In genomic region chr6:29527361-29528164, GRCm38 (mm10) we compare ENCODE assay signal across 8 mouse cellular contexts. TPM values are rescaled to one million over a fixed set of nuclear protein-coding genes. Genes with fewer than 3 reads are reported as not detected.
DNase-seq lines count a peak whose midpoint lies in the region; ATAC-seq and TF ChIP-seq lines count a peak whose summit lies in the region.

No protein-coding gene starts in this region.

- peak overlapping the region; percentile 80 for H3K9ac ChIP-seq in heart, embryonic 12.5 days
- no peak overlapping the region for H3K9ac ChIP-seq in ES-E14 (ENCODE audit: insufficient read depth, low read depth, low read length, poor library complexity, severe bottlenecking)
- peak overlapping the region; percentile 67; the same call in 1 of the 2 replicates for H3K9ac ChIP-seq in hindbrain, embryonic 13.5 days
- H3K9ac ChIP-seq in midbrain, embryonic 12.5 days (replicated peaks) = no peak overlapping the region

- H3K27me3 ChIP-seq in heart, embryonic 12.5 days (replicated peaks) = 0 out of 2 replicates have a peak, but pooled peaks cover 7% of the 10 kb centered on the region
- peaks cover 83% of the 10 kb centered on the region for H3K27me3 ChIP-seq in hindbrain, embryonic 13.5 days
- H3K27me3 ChIP-seq in midbrain, embryonic 12.5 days = peaks cover 78% of the 10 kb centered on the region

- intact Hi-C loops in heart, postnatal 25 days (cut with DNase I) = no loop called here

- peaks cover 5% of the 10 kb centered on the region; the same call in 1 of the 2 replicates for H3K36me3 ChIP-seq in heart, embryonic 12.5 days
- no peaks in the 10 kb centered on the region for H3K36me3 ChIP-seq in ES-E14 (ENCODE audit: control insufficient read depth, insufficient read depth, low read length, poor library complexity, severe bottlenecking)
- no peaks in the 10 kb centered on the region for H3K36me3 ChIP-seq in hindbrain, embryonic 13.5 days
- no peaks in the 10 kb centered on the region for H3K36me3 ChIP-seq in midbrain, embryonic 12.5 days

- H3K9me3 ChIP-seq in heart, embryonic 12.5 days (replicated peaks) = no peaks in the 10 kb centered on the region; the same call in 1 of the 2 replicates
- no peaks in the 10 kb centered on the region for H3K9me3 ChIP-seq in ES-E14 (ENCODE audit: control insufficient read depth, insufficient read depth, low read depth, low read length)
- H3K9me3 ChIP-seq in hindbrain, embryonic 13.5 days = no peaks in the 10 kb centered on the region
- H3K9me3 ChIP-seq in midbrain, embryonic 12.5 days = peaks cover 3% of the 10 kb centered on the region; the same call in 1 of the 2 replicates

- H3K4me3 ChIP-seq in heart, embryonic 12.5 days = peak overlapping the region; percentile 75
- H3K4me3 ChIP-seq in ES-E14 (ENCODE audit: insufficient read depth in 1 of 2, low read depth in 1 of 2, low read length in 2 of 2, poor library complexity in 1 of 2, severe bottlenecking in 1 of 2) = peak overlapping the region; percentile 74 to 80; a peak in 3 of 4 replicates
- H3K4me3 ChIP-seq in hindbrain, embryonic 13.5 days = peak overlapping the region; percentile 50
- peak overlapping the region; percentile 54 for H3K4me3 ChIP-seq in midbrain, embryonic 12.5 days

- H3K27ac ChIP-seq in heart, embryonic 12.5 days (ENCODE audit: poor library complexity, severe bottlenecking) = no peak overlapping the region
- H3K27ac ChIP-seq in ES-E14 (ENCODE audit: insufficient read depth, low read depth, low read length, poor library complexity, severe bottlenecking) = no peak overlapping the region
- H3K27ac ChIP-seq in hindbrain, embryonic 13.5 days = no peak overlapping the region
- no peak overlapping the region for H3K27ac ChIP-seq in midbrain, embryonic 12.5 days (replicated peaks)

- H3K4me2 ChIP-seq in heart, embryonic 12.5 days = peak overlapping the region; percentile 99
- peak overlapping the region; percentile 92 for H3K4me2 ChIP-seq in hindbrain, embryonic 13.5 days
- peak overlapping the region; percentile 97 for H3K4me2 ChIP-seq in midbrain, embryonic 12.5 days (replicated peaks)

- ATAC-seq in heart, embryonic 12.5 days (ENCODE audit: insufficient number of reproducible peaks, low FRiP score) = no peak
- no peak for ATAC-seq in hindbrain, embryonic 13.5 days (ENCODE audit: low FRiP score)
- ATAC-seq in midbrain, embryonic 12.5 days (ENCODE audit: low FRiP score, low read depth) = no peak
- no peak for ATAC-seq in activated CD4-positive, CD25-positive, alpha-beta regulatory T cell, adult 4 months

- H3K4me1 ChIP-seq in heart, embryonic 12.5 days (replicated peaks) = peaks cover 41% of the 10 kb centered on the region
- H3K4me1 ChIP-seq in ES-E14 (ENCODE audit: control insufficient read depth in 2 of 2, insufficient read depth in 2 of 2, low read length in 2 of 2, poor library complexity in 1 of 2) = peaks cover 0 to 21% of the 10 kb centered on the region in 2 experiments; a peak in 2 of 4 replicates
- peaks cover 31% of the 10 kb centered on the region for H3K4me1 ChIP-seq in hindbrain, embryonic 13.5 days (replicated peaks)
- H3K4me1 ChIP-seq in midbrain, embryonic 12.5 days = peaks cover 21% of the 10 kb centered on the region

- in situ Hi-C loops in ES-E14 (cut with MboI; ENCODE audit: low sequenced_read_pairs in 2 of 2, unreplicated experiment in 2 of 2) = no loop called here

- 4% methylated on average over 34 of the region's 34 CpGs for WGBS in heart, embryonic 12.5 days
- 5% methylated on average over 34 of the region's 34 CpGs for WGBS in hindbrain, embryonic 13.5 days
- WGBS in midbrain, embryonic 12.5 days = 5% methylated on average over 34 of the region's 34 CpGs

- DNase-seq in heart, postnatal 25 days (ENCODE audit: low spot score) = no peak
- no peak for DNase-seq in ES-E14 (ENCODE audit: low read depth, low spot score)
- DNase-seq in adrenal gland, postnatal 4 days (ENCODE audit: low spot score in 2 of 2) = no peak
- no peak for DNase-seq in right cerebral cortex, adult 2 months (ENCODE audit: low spot score in 2 of 2)

TF ChIP-seq in ES-E14, 5 proteins besides CTCF, POLR2A, EP300 and RAD21:
- TF ChIP-seq HCFC1 (IDR thresholded peaks at IDR 0.05; ENCODE audit: borderline replicate concordance, insufficient read depth, low read length) (no peak), CHD2 (IDR thresholded peaks at IDR 0.05; ENCODE audit: low read depth, low read length) (no peak), ZC3H11A (IDR thresholded peaks at IDR 0.05; ENCODE audit: borderline replicate concordance, low read depth, low read length) (no peak), ZNF384 (IDR thresholded peaks at IDR 0.05; ENCODE audit: low read depth, low read length) (no peak), MAFK (IDR thresholded peaks at IDR 0.05; ENCODE audit: insufficient read depth, low read depth, low read length) (no peak)

RNA-seq across cellular contexts. Expression of gene Irf5, which starts 1.1 kb away (rescaled TPM):
- 11.2 and 12.5 TPM in 2 replicates for polyA plus RNA-seq in heart, embryonic 12.5 days (2016; fragmentation: Nextera tagmentation; extraction: Ambion mirVana)
- 1 to 10 TPM; 2.7 to 4.2 TPM for total RNA-seq in heart, postnatal 25 days (2021)
- total RNA-seq in ES-E14 (2012; rRNA removed) = 0.90 and 3.7 TPM in 2 replicates
- polyA plus RNA-seq in hindbrain, embryonic 13.5 days (2015; fragmentation: Nextera tagmentation; extraction: Ambion mirVana) = 2.1 and 2.7 TPM in 2 replicates
- 1.5 and 2.7 TPM in 2 replicates for polyA plus RNA-seq in midbrain, embryonic 12.5 days (2016; fragmentation: Nextera tagmentation; extraction: Ambion mirVana)
- polyA plus RNA-seq in activated CD4-positive, CD25-positive, alpha-beta regulatory T cell, adult 4 months (2017; shearing (Covaris generic)) = 10 to 100 TPM; 18.5 to 22.0 TPM
- total RNA-seq in adrenal gland, postnatal 4 days (2021) = 1 to 10 TPM; 4.5 to 4.7 TPM

RNA-seq across cellular contexts. Expression of gene Kcp, which starts 19.8 kb away (rescaled TPM):
- polyA plus RNA-seq in heart, embryonic 12.5 days (2016; fragmentation: Nextera tagmentation; extraction: Ambion mirVana) = 10.6 and 15.4 TPM in 2 replicates
- 1 to 10 TPM; 4.4 to 4.6 TPM for total RNA-seq in heart, postnatal 25 days (2021)
- 3.3 and 6.0 TPM in 2 replicates for total RNA-seq in ES-E14 (2012; rRNA removed)
- 20.1 and 20.5 TPM in 2 replicates for polyA plus RNA-seq in hindbrain, embryonic 13.5 days (2015; fragmentation: Nextera tagmentation; extraction: Ambion mirVana)
- polyA plus RNA-seq in midbrain, embryonic 12.5 days (2016; fragmentation: Nextera tagmentation; extraction: Ambion mirVana) = 13.7 and 17.2 TPM in 2 replicates
- polyA plus RNA-seq in activated CD4-positive, CD25-positive, alpha-beta regulatory T cell, adult 4 months (2017; shearing (Covaris generic)) = under 1 TPM in 1 of 2 experiments, not detected in 1; 0.12 TPM
- total RNA-seq in adrenal gland, postnatal 4 days (2021) = 10 to 100 TPM in 1 of 2 experiments, 1 to 10 TPM in 1; 9.0 to 14.2 TPM

RNA-seq across cellular contexts. Expression of gene Atp6v1fnb, which starts 56.3 kb away (rescaled TPM):
- polyA plus RNA-seq in heart, embryonic 12.5 days (2016; fragmentation: Nextera tagmentation; extraction: Ambion mirVana) = not detected in 2 replicates
- total RNA-seq in heart, postnatal 25 days (2021) = not detected
- 1.0 and 1.4 TPM in 2 replicates for total RNA-seq in ES-E14 (2012; rRNA removed)
- 0.57 and 1.0 TPM in 2 replicates for polyA plus RNA-seq in hindbrain, embryonic 13.5 days (2015; fragmentation: Nextera tagmentation; extraction: Ambion mirVana)
- polyA plus RNA-seq in midbrain, embryonic 12.5 days (2016; fragmentation: Nextera tagmentation; extraction: Ambion mirVana) = not detected in 2 replicates
- not detected for polyA plus RNA-seq in activated CD4-positive, CD25-positive, alpha-beta regulatory T cell, adult 4 months (2017; shearing (Covaris generic))
- 1 to 10 TPM in 1 of 2 experiments, under 1 TPM in 1; 0.92 to 1.1 TPM for total RNA-seq in adrenal gland, postnatal 4 days (2021)

Comparison
In these comparisons a context has a peak if more than half of its experiments do, and no peak if none do; other contexts are left out.
1. H3K9ac ChIP-seq: peak in heart, embryonic 12.5 days (single experiment) and hindbrain, embryonic 13.5 days (single experiment); none in ES-E14 (single experiment) and midbrain, embryonic 12.5 days (single experiment).
2. RNA of gene Kcp, which starts 19.8 kb away (polyA plus RNA-seq): 20.1 to 20.5 TPM in hindbrain, embryonic 13.5 days, 13.7 to 17.2 TPM in midbrain, embryonic 12.5 days and 10.6 to 15.4 TPM in heart, embryonic 12.5 days; 0.12 TPM in activated CD4-positive, CD25-positive, alpha-beta regulatory T cell, adult 4 months; every median in the first group is over 10 times any median in the second.
3. Peak in every context shown above with its lines, with median percentiles within 50 percentile points of each other: H3K4me2 ChIP-seq and H3K4me3 ChIP-seq.